Mouse (Mus musculus) myocyte (in vitro differentiated cells): Measurements from ENCODE around the gene Pdpk1.

Experiments
- CEBPB ChIP-seq: IDR thresholded peaks from 2 replicates; pipeline ENCODE4 v1.6.1; 2011; ENCODE audit warnings: mild to moderate bottlenecking, moderate library complexity; ENCODE audit not compliant: poor library complexity, insufficient read depth, severe bottlenecking
- MAX ChIP-seq: IDR thresholded peaks from one replicate; pipeline ENCODE4 v1.6.1; 2011; ENCODE audit warnings: low read depth, mild to moderate bottlenecking, control low read depth
- POLR2A ChIP-seq: IDR thresholded peaks from one replicate; pipeline ENCODE4 v1.6.1; 2011; ENCODE audit warnings: low read depth, mild to moderate bottlenecking, control low read depth, moderate library complexity; ENCODE audit not compliant: insufficient read length
- POLR2AphosphoS2 ChIP-seq: IDR thresholded peaks from one replicate; pipeline ENCODE4 v1.6.1; 2011; ENCODE audit warnings: low read depth, control low read depth; ENCODE audit not compliant: insufficient read length

GRCm38 (mm10) chr17:24150824-24151223 lies at the start of gene Pdpk1:
- TF ChIP-seq MAX (no peak), POLR2A (no peak), CEBPB (no peak), POLR2AphosphoS2 (no peak)
